27 mouse cellular contexts compared by ENCODE assay signal in the genomic region with DNA sequence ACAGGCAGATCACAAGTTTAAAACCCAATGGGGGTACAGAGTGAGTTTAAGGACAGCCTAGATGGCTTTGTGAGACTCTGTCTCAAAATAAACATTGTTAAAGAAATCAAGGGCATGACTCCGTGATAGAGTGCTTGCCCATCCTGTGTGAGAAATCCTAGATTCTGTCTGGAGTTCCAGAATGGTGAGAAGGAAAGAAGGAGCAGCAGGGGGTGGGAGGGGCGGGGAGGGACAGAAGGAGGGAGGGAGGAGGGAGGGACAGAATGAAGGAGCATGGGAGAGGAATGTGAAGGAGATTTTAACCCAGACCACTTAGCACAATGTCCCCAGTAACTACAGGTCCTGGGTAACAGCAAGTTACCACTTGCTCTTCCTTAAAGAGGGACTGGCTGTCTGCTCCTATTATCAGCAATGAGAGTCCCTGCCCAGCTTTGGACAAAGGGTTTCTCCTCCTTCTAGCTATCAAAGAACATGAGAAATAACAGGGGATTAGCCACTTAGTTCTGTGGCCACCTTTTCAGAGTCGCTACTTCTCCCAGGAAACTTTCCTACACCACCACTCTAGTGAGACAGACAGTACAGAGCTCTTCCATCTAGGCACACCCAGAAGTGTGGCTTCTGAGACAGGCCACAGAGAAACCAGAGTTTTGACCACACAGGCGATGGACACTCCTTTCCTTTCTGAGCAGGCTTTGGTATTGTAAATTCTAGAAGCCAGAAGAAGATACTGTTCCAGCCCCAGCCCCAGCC. TPM values are rescaled to one million over a fixed set of nuclear protein-coding genes. Genes with fewer than 3 reads are reported as not detected.
DNase-seq lines count a peak whose midpoint lies in the region; ATAC-seq and TF ChIP-seq lines count a peak whose summit lies in the region.
"Had no signal": no experiment of that assay in that cellular context is flagged by ENCODE, and none has a peak within 500 bp of the region (broad histone marks: within the 10 kb centered on the region; RNA-seq: fewer than 3 reads in every experiment).

No protein-coding gene starts in this region.

- H3K9me3 ChIP-seq in forebrain, embryonic 10.5 days, result peaks cover 8% of the 10 kb centered on the region
- H3K9me3 ChIP-seq: limb, embryonic 15.5 days; liver, embryonic 15.5 days had no signal

- peak; percentile 1 for DNase-seq in heart, postnatal 4 days
- no peak for DNase-seq in heart, adult 8-10 months (ENCODE audit: low spot score)
- peak; percentile 74 for DNase-seq in ES-CJ7 (ENCODE audit: low read depth, low spot score)
- DNase-seq in retina, postnatal 1 day, result peak; percentile 31
- DNase-seq in forebrain, embryonic 10.5 days (ENCODE audit: extremely low spot score, low spot score), result no peak
- DNase-seq in lung, adult 2 months, result no peak
- no peak for DNase-seq in layer of hippocampus, postnatal 14 days (ENCODE audit: low spot score in 2 of 2)
- DNase-seq: adrenal gland, adult 2 months; B cell, adult 2 months; cerebellum, adult 2 months; gastrocnemius, postnatal 36 days; heart, postnatal 36 days; kidney, adult 11 months; layer of hippocampus, postnatal 36 days; lung, postnatal 10 days; thymus, adult 2 months had no signal

- no peaks in the 10 kb centered on the region for H3K4me1 ChIP-seq in forebrain, embryonic 10.5 days
- no peaks in the 10 kb centered on the region for H3K4me1 ChIP-seq in lung, adult 2 months (ENCODE audit: control insufficient read depth, insufficient read depth, low read length)
- H3K4me1 ChIP-seq: embryonic facial prominence, embryonic 12.5 days; heart, embryonic 12.5 days; limb, embryonic 15.5 days; liver, embryonic 15.5 days; megakaryocyte, embryonic 14.5 days had no signal

- WGBS in forebrain, embryonic 10.5 days, result 50% methylated on average over 4 of the region's 4 CpGs
- 28% methylated on average over 4 of the region's 4 CpGs for WGBS in lung, adult 2 months

- no peak overlapping the region for H3K27ac ChIP-seq in forebrain, embryonic 10.5 days
- H3K27ac ChIP-seq: embryonic facial prominence, embryonic 12.5 days; kidney, postnatal 0 days; limb, embryonic 15.5 days; liver, embryonic 15.5 days; neural tube, embryonic 13.5 days had no signal

- H3K36me3 ChIP-seq in forebrain, embryonic 10.5 days (replicated peaks), result no peaks in the 10 kb centered on the region
- H3K36me3 ChIP-seq: embryonic facial prominence, embryonic 12.5 days; heart, embryonic 12.5 days; limb, embryonic 15.5 days; liver, embryonic 15.5 days; neural tube, embryonic 13.5 days had no signal

- peak; percentile 27 for ATAC-seq in inflammation-experienced regulatory T-cells, adult 6 months
- ATAC-seq: forebrain, embryonic 16.5 days; hindbrain, embryonic 16.5 days had no signal

- no peak for TF ChIP-seq POLR2A in lung, adult 2 months (IDR thresholded peaks at IDR 0.05; ENCODE audit: borderline replicate concordance, extremely low read depth, low read depth, low read length)

- H3K4me3 ChIP-seq in forebrain, embryonic 10.5 days, result no peak overlapping the region
- no peak overlapping the region for H3K4me3 ChIP-seq in lung, adult 2 months (replicated peaks; ENCODE audit: extremely low read depth, low read depth, low read length)
- H3K4me3 ChIP-seq: embryonic facial prominence, embryonic 12.5 days; erythroblast, embryonic 14.5 days; heart, embryonic 12.5 days; limb, embryonic 15.5 days; liver, embryonic 15.5 days; megakaryocyte, embryonic 14.5 days; neural tube, embryonic 13.5 days had no signal

- no peak for TF ChIP-seq CTCF in lung, adult 2 months (IDR thresholded peaks at IDR 0.05; ENCODE audit: insufficient read depth, low read length)

- no peaks in the 10 kb centered on the region for H3K27me3 ChIP-seq in forebrain, embryonic 10.5 days (ENCODE audit: poor library complexity, severe bottlenecking)
- H3K27me3 ChIP-seq: embryonic facial prominence, embryonic 12.5 days; limb, embryonic 15.5 days; megakaryocyte, embryonic 14.5 days; neural tube, embryonic 13.5 days had no signal

RNA-seq across cellular contexts. Expression of gene Tagap, which starts 19.7 kb away (rescaled TPM):
- 1 to 10 TPM; 1.9 to 2.5 TPM for total RNA-seq in heart, postnatal 4 days (2021)
- 1 to 10 TPM; 2.1 to 3.2 (median 2.5) TPM for total RNA-seq in heart, adult 8-10 months (2022)
- polyA plus RNA-seq in inflammation-experienced regulatory T-cells, adult 6 months (2017; shearing (Covaris generic)), result 100 to 1,000 TPM in 1 of 3 experiments, 10 to 100 TPM in 2; 81.6 to 107 (median 90.7) TPM
- polyA plus RNA-seq in forebrain, embryonic 10.5 days (2016; fragmentation: Nextera tagmentation; extraction: Ambion mirVana), result 0.29 and 0.37 TPM in 2 replicates
- 2.6 and 3.5 TPM in 2 replicates for polyA plus RNA-seq in lung, adult 2 months (2012; rRNA removed)
- 1 to 10 TPM; 3.9 to 4.7 TPM for total RNA-seq in layer of hippocampus, postnatal 14 days (2021)
- polyA plus RNA-seq: erythroblast, embryonic 14.5 days had no signal

RNA-seq across cellular contexts. Expression of gene Rsph3a, which starts 39.3 kb away (rescaled TPM):
- 10 to 100 TPM; 41.3 to 44.9 TPM for total RNA-seq in heart, postnatal 4 days (2021)
- 10 to 100 TPM; 26.7 to 39.6 (median 33.8) TPM for total RNA-seq in heart, adult 8-10 months (2022)
- polyA plus RNA-seq in inflammation-experienced regulatory T-cells, adult 6 months (2017; shearing (Covaris generic)), result 10 to 100 TPM; 17.7 to 30.0 (median 23.4) TPM
- 59.7 and 61.0 TPM in 2 replicates for polyA plus RNA-seq in forebrain, embryonic 10.5 days (2016; fragmentation: Nextera tagmentation; extraction: Ambion mirVana)
- polyA plus RNA-seq in lung, adult 2 months (2012; rRNA removed), result 76.2 and 115 TPM in 2 replicates
- 10 to 100 TPM; 37.3 to 41.0 TPM for total RNA-seq in layer of hippocampus, postnatal 14 days (2021)

Comparison
In these comparisons a context has a peak if more than half of its experiments do, and no peak if none do; other contexts are left out.
1. DNase-seq: peak in heart, postnatal 4 days (single experiment), ES-CJ7 (single experiment) and retina, postnatal 1 day (single experiment); none in heart, adult 8-10 months (single experiment), forebrain, embryonic 10.5 days (single experiment), lung, adult 2 months (single experiment) and layer of hippocampus, postnatal 14 days (0 of 2).